Mouse (Mus musculus): ENCODE measurements around the gene Sema6b. TPM values are rescaled to one million over a fixed set of nuclear protein-coding genes. Genes with fewer than 3 reads are reported as not detected.

Sema6b gene
- 100 to 1,000 TPM; 141 to 143 TPM for total RNA-seq (2021)

GRCm38 (mm10) chr17:56139858-56140595, at the start of gene Sema6b:
Gene Sema6b, minus strand, starts transcription at chr17:56140343.
- peak; percentile 80 to 90 for DNase-seq (ENCODE audit: extremely low spot score in 1 of 2, low spot score in 1 of 2)

- DNase-seq (ENCODE audit: extremely low spot score in 1 of 2, low spot score in 1 of 2): no peak
These were observed 45.4 kb upstream of the Sema6b start for GRCm38 (mm10) chr17:56185281-56186141.

GRCm38 (mm10) chr17:56183658-56184103, 43.5 kb upstream of the Sema6b start, which contains the start of gene Mydgf:
Gene Mydgf, minus strand, starts transcription at chr17:56183920.
- peak; percentile 93 for DNase-seq (ENCODE audit: extremely low spot score in 1 of 2, low spot score in 1 of 2)

- no peak for DNase-seq (ENCODE audit: extremely low spot score in 1 of 2, low spot score in 1 of 2)
These were observed 43.0 kb upstream of the Sema6b start for GRCm38 (mm10) chr17:56182975-56183657.

- no peak for DNase-seq (ENCODE audit: extremely low spot score in 1 of 2, low spot score in 1 of 2)
These were observed 35.3 kb upstream of the Sema6b start for GRCm38 (mm10) chr17:56175416-56175815.

GRCm38 (mm10) chr17:56173401-56174046, 33.4 kb upstream of the Sema6b start:
- DNase-seq (ENCODE audit: extremely low spot score in 1 of 2, low spot score in 1 of 2): no peak

GRCm38 (mm10) chr17:56171881-56172280, 31.7 kb upstream of the Sema6b start:
- DNase-seq (ENCODE audit: extremely low spot score in 1 of 2, low spot score in 1 of 2): no peak

- DNase-seq (ENCODE audit: extremely low spot score in 1 of 2, low spot score in 1 of 2): no peak
These were observed 31.3 kb upstream of the Sema6b start for GRCm38 (mm10) chr17:56171456-56171855.

GRCm38 (mm10) chr17:56170636-56171035, 30.5 kb upstream of the Sema6b start:
- no peak for DNase-seq (ENCODE audit: extremely low spot score in 1 of 2, low spot score in 1 of 2)

- DNase-seq (ENCODE audit: extremely low spot score in 1 of 2, low spot score in 1 of 2): no peak
These were observed 29.7 kb upstream of the Sema6b start for GRCm38 (mm10) chr17:56169830-56170229.

- no peak for DNase-seq (ENCODE audit: extremely low spot score in 1 of 2, low spot score in 1 of 2)
These were observed 25.5 kb upstream of the Sema6b start for GRCm38 (mm10) chr17:56165671-56166070.

- no peak for DNase-seq (ENCODE audit: extremely low spot score in 1 of 2, low spot score in 1 of 2)
These were observed 24.4 kb upstream of the Sema6b start for GRCm38 (mm10) chr17:56164510-56164909.

GRCm38 (mm10) chr17:56163523-56164102, 23.5 kb upstream of the Sema6b start:
- no peak for DNase-seq (ENCODE audit: extremely low spot score in 1 of 2, low spot score in 1 of 2)

GRCm38 (mm10) chr17:56162231-56162774, 22.2 kb upstream of the Sema6b start, which contains the start of gene Tnfaip8l1:
Gene Tnfaip8l1, plus strand, starts transcription at chr17:56162477.
- peak; percentile 86 to 89 for DNase-seq (ENCODE audit: extremely low spot score in 1 of 2, low spot score in 1 of 2)

- DNase-seq (ENCODE audit: extremely low spot score in 1 of 2, low spot score in 1 of 2): peak; percentile 51 to 62
These were observed 19.6 kb upstream of the Sema6b start for GRCm38 (mm10) chr17:56159729-56160128.

- no peak for DNase-seq (ENCODE audit: extremely low spot score in 1 of 2, low spot score in 1 of 2)
These were observed 13.5 kb upstream of the Sema6b start for GRCm38 (mm10) chr17:56153643-56154042.

GRCm38 (mm10) chr17:56149897-56150296, 9.8 kb upstream of the Sema6b start:
- no peak for DNase-seq (ENCODE audit: extremely low spot score in 1 of 2, low spot score in 1 of 2)

GRCm38 (mm10) chr17:56148790-56149618, 8.9 kb upstream of the Sema6b start:
- DNase-seq (ENCODE audit: extremely low spot score in 1 of 2, low spot score in 1 of 2): no peak

GRCm38 (mm10) chr17:56148280-56148679, 8.1 kb upstream of the Sema6b start:
- DNase-seq (ENCODE audit: extremely low spot score in 1 of 2, low spot score in 1 of 2): no peak
